Mouse (Mus musculus): ENCODE data around the gene Gm11168. TPM values are rescaled to one million over a fixed set of nuclear protein-coding genes. Genes with fewer than 3 reads are reported as not detected.
A peak's percentile ranks its signal among the peaks of the same experiment; 100 is the strongest.
"Not testable (repeated sequence)": the region's sequence is repeated elsewhere in the genome, so short reads cannot be mapped to it uniquely, and the experiment has no call there.

Gene Gm11168
- polyA plus RNA-seq, 1 experiment from 2014 or later = not detected

GRCm38 (mm10) chr9:3030677-3031318 is 27.7 kb downstream of the Gm11168 start:
- H3K4me3 ChIP-seq; H3K4me1 ChIP-seq (replicated peaks); H3K27me3 ChIP-seq (ENCODE audit: insufficient read depth, poor library complexity, severe bottlenecking); H3K27ac ChIP-seq; H3K36me3 ChIP-seq; H3K9me3 ChIP-seq: not testable (repeated sequence)
- WGBS = 43% methylated on average over 3 of the region's 10 CpGs
- DNase-seq (ENCODE audit: low spot score) = peak; percentile 96

- H3K36me3 ChIP-seq; DNase-seq (ENCODE audit: low spot score); H3K4me1 ChIP-seq (replicated peaks); H3K4me3 ChIP-seq; H3K27me3 ChIP-seq (ENCODE audit: insufficient read depth, poor library complexity, severe bottlenecking); H3K27ac ChIP-seq; H3K9me3 ChIP-seq: not testable (repeated sequence)
- 28% methylated on average over 1 of the region's 8 CpGs for WGBS
Measured at GRCm38 (mm10) chr9:3034299-3034698, 31.2 kb downstream of the Gm11168 start, which contains the start of gene Gm17535. Gene Gm17535, plus strand, starts transcription at chr9:3034599.

DNA sequence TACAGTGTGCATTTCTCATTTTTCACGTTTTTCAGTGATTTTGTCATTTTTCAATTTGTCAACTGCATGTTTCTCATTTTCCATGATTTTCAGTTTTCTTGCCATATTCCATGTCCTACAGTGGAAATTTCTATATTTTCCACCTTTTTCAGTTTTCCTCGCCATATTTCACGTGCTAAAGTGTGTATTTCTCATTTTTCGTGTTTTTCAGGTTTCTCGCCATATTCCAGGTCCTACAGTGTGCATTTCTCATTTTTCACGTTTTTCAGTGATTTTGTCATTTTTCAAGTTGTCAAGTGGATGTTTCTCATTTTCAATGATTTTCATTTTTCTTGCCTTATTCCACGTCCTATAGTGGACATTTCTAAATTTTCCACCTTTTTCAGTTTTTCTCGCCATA is 33.4 kb downstream of the Gm11168 start, which contains the start of gene Gm10715:
Gm10715 (plus strand) TSS at position 301 of the 400 bp plus-strand sequence.
- not testable (repeated sequence) for H3K27me3 ChIP-seq (ENCODE audit: insufficient read depth, poor library complexity, severe bottlenecking); DNase-seq (ENCODE audit: low spot score); H3K4me1 ChIP-seq (replicated peaks); H3K27ac ChIP-seq; H3K4me3 ChIP-seq; H3K36me3 ChIP-seq
- WGBS = 77% methylated on average over 8 of the region's 8 CpGs
- peaks cover 13% of the 10 kb centered on the region; the same call in 1 of the 2 replicates for H3K9me3 ChIP-seq

- H3K4me3 ChIP-seq; H3K27ac ChIP-seq; H3K4me1 ChIP-seq (replicated peaks); H3K36me3 ChIP-seq; H3K27me3 ChIP-seq (ENCODE audit: insufficient read depth, poor library complexity, severe bottlenecking): not testable (repeated sequence)
- WGBS = 69% methylated on average over 4 of the region's 4 CpGs
- peak; percentile 18 for DNase-seq (ENCODE audit: low spot score)
- H3K9me3 ChIP-seq = peaks cover 24% of the 10 kb centered on the region
Measured at GRCm38 (mm10) chr9:3038161-3038560, 35.0 kb downstream of the Gm11168 start.

Other genes with a start within 250 kb of the Gm11168 start
- gene Gm10722, start 2.4 kb upstream of the Gm11168 start, polyA plus RNA-seq (2016; fragmentation: Nextera tagmentation; extraction: Ambion mirVana) = not detected in 2 replicates
- not detected in 2 replicates for gene Gm10721, start 9.8 kb downstream of the Gm11168 start, polyA plus RNA-seq (2016; fragmentation: Nextera tagmentation; extraction: Ambion mirVana)
- not detected in 2 replicates for gene Gm10720, start 12.3 kb downstream of the Gm11168 start, polyA plus RNA-seq (2016; fragmentation: Nextera tagmentation; extraction: Ambion mirVana)
- gene Gm10719, start 14.1 kb downstream of the Gm11168 start, polyA plus RNA-seq (2016; fragmentation: Nextera tagmentation; extraction: Ambion mirVana) = 0.30 TPM in 1 of 2 replicates, not detected in the other
- gene Gm10718, start 20.2 kb downstream of the Gm11168 start, polyA plus RNA-seq (2016; fragmentation: Nextera tagmentation; extraction: Ambion mirVana) = not detected in 2 replicates
- 0.26 TPM in 1 of 2 replicates, not detected in the other for gene Gm10717, start 22.1 kb downstream of the Gm11168 start, polyA plus RNA-seq (2016; fragmentation: Nextera tagmentation; extraction: Ambion mirVana)
- not detected in 2 replicates for gene Gm17535, start 31.3 kb downstream of the Gm11168 start, polyA plus RNA-seq (2016; fragmentation: Nextera tagmentation; extraction: Ambion mirVana)
- gene Gm10715, start 33.5 kb downstream of the Gm11168 start, polyA plus RNA-seq (2016; fragmentation: Nextera tagmentation; extraction: Ambion mirVana) = not detected in 2 replicates